Mouse (Mus musculus): ENCODE results near the gene Cavin4. TPM values are rescaled to one million over a fixed set of nuclear protein-coding genes. Genes with fewer than 3 reads are reported as not detected.

The Cavin4 gene
- total and polyA plus RNA-seq, 3 experiments, result 0.11 TPM; not detected in 2

DNA sequence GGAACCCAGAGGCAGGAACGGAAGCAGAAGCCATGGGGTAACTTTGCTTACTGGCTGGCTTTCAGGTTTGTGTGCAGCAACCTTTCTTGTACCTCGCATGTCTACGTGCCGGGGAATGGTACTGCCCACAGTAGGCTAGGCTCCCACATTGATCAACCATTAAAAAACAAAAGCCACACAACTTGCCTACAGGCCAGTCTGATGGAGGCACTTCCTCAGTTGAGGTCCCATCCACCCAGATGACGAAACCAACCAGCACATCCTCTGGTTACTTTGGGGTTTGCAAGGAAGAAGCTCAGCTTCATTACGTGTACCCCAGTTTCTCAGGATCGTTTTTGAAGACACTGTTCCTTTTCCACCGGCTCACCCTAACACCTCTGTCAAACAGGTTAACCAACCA is 6.8 kb upstream of the Cavin4 start:
- no peak for ATAC-seq (ENCODE audit: extremely low read depth, insufficient number of reproducible peaks, low FRiP score, poor library complexity, severe bottlenecking)
- TF ChIP-seq GATA2 (IDR thresholded peaks at IDR 0.05; ENCODE audit: borderline replicate concordance, low read depth, low read length) (no peak), TAL1 (conservative IDR thresholded peaks at IDR 0.05; ENCODE audit: low read depth, low read length) (no peak), POLR2AphosphoS5 (IDR thresholded peaks at IDR 0.05; ENCODE audit: insufficient replicate concordance, low read depth, low read length) (no peak), CTCF (IDR thresholded peaks at IDR 0.05; ENCODE audit: low read depth, low read length) (no peak), GATA1 (IDR thresholded peaks at IDR 0.05; ENCODE audit: borderline replicate concordance, low read length) (no peak)
- Histone ChIP-seq H3K36me3 (replicated peaks) (no peaks in the 10 kb centered on the region), H3K27me3 (ENCODE audit: insufficient read depth, low read length) (no peaks in the 10 kb centered on the region), H3K4me3 (ENCODE audit: low read depth, low read length) (no peak overlapping the region), H3K4me1 (ENCODE audit: insufficient read depth, low read depth, low read length) (no peaks in the 10 kb centered on the region), H3K9me3 (replicated peaks) (peaks cover 38% of the 10 kb centered on the region)
- DNase-seq (ENCODE audit: low spot score), result no peak

DNA sequence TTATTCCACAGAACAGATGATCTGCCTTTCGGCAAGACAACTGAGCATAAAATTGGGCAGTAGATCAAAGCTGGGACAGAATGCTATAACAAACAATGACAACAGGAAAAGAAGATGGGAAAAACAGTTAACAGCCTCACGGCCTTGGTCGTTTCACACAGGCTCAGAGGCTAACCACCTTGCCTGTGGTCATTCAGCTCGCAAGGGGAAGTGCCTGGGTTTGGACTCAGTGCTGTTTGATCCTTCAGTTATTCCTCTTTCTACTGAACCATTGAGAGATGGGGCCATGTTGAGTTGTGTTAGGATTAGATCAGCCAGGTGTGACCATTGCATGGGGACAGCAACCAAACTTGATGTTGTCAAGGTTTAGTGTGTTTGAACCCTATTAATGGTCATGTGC is 3.2 kb upstream of the Cavin4 start:
- Histone ChIP-seq H3K36me3 (replicated peaks) (no peaks in the 10 kb centered on the region), H3K27me3 (ENCODE audit: insufficient read depth, low read length) (no peaks in the 10 kb centered on the region), H3K4me3 (ENCODE audit: low read depth, low read length) (no peak overlapping the region), H3K4me1 (ENCODE audit: insufficient read depth, low read depth, low read length) (no peaks in the 10 kb centered on the region), H3K9me3 (replicated peaks) (peaks cover 34% of the 10 kb centered on the region)
- DNase-seq (ENCODE audit: low spot score), result no peak
- no peak for ATAC-seq (ENCODE audit: extremely low read depth, insufficient number of reproducible peaks, low FRiP score, poor library complexity, severe bottlenecking)
- TF ChIP-seq GATA2 (IDR thresholded peaks at IDR 0.05; ENCODE audit: borderline replicate concordance, low read depth, low read length) (no peak), POLR2AphosphoS5 (IDR thresholded peaks at IDR 0.05; ENCODE audit: insufficient replicate concordance, low read depth, low read length) (no peak)

DNA sequence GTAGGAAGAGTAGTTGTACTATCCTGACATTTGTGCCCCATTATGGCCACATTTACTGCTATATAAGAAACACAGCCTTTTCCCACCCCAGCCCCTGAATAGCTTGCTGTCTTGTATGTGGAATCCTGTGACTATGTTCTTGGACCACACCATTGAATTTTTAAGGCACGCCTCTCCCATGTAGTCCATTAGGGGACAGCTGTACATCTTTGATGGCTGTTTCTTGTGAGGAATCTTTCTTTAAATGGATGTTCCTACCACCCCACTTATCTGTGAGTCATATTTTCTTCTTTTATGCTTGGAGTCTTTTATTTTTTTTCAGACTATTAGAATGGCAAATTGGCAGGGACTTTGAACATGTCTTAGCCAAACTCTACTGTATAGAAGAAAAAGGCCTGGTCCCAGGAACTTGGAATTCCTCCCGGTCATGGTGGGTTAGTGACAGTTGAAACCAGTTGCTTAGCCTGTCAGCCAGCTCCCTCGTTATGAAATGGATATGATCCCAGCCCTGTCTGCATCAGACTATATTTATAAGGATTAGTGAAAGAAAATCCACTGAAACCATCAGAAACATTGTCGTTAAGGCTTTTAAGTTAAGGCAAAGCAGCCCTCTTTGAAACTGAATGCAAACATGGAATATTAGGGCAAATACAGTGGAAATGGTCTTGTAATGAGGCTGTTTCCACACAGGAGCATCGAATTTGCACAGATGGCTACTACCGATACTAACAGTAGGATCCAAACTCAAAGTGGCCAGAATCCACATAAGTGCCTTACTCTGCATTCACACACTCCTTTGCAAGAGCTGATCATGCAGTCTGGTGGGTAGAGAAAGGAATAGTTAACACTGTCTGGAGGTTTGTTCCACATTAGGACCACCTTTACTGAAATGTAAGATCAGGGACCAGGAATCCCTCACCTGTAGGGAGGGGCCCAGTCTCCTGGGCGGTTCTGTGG is 2.4 kb upstream of the Cavin4 start:
- Histone ChIP-seq H3K36me3 (replicated peaks) (no peaks in the 10 kb centered on the region), H3K9me3 (replicated peaks) (peaks cover 33% of the 10 kb centered on the region), H3K4me1 (ENCODE audit: insufficient read depth, low read depth, low read length) (no peaks in the 10 kb centered on the region), H3K27me3 (ENCODE audit: insufficient read depth, low read length) (no peaks in the 10 kb centered on the region), H3K4me3 (ENCODE audit: low read depth, low read length) (no peak overlapping the region)
- no peak for ATAC-seq (ENCODE audit: extremely low read depth, insufficient number of reproducible peaks, low FRiP score, poor library complexity, severe bottlenecking)
- no peak for DNase-seq (ENCODE audit: low spot score)
- TF ChIP-seq CTCF (IDR thresholded peaks at IDR 0.05; ENCODE audit: low read depth, low read length) (no peak), GATA1 (IDR thresholded peaks at IDR 0.05; ENCODE audit: borderline replicate concordance, low read length) (no peak), POLR2AphosphoS5 (IDR thresholded peaks at IDR 0.05; ENCODE audit: insufficient replicate concordance, low read depth, low read length) (no peak), GATA2 (IDR thresholded peaks at IDR 0.05; ENCODE audit: borderline replicate concordance, low read depth, low read length) (no peak), TAL1 (conservative IDR thresholded peaks at IDR 0.05; ENCODE audit: low read depth, low read length) (no peak)

DNA sequence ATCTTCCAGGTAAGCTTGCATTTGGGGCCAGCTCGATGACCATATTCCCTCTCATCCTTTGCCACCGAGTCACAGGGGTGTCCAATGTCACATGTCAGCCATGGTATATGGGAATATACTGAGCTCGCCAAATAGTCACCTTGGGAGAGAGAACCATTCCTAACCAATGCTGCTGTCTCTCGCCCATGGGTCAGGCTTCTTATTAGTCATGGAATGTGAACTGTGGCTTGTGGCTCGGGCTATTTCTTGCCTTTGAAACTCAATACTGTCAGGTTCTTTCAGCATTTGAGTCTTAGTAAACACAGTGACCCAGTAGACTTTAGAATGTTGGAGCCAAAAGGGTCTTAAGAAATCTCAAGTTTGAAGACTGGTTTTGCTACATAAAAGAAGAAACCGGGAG is 707 bp downstream of the Cavin4 start:
- no peak for DNase-seq (ENCODE audit: low spot score)
- Histone ChIP-seq H3K36me3 (replicated peaks) (no peaks in the 10 kb centered on the region), H3K4me3 (ENCODE audit: low read depth, low read length) (no peak overlapping the region), H3K4me1 (ENCODE audit: insufficient read depth, low read depth, low read length) (no peaks in the 10 kb centered on the region), H3K27me3 (ENCODE audit: insufficient read depth, low read length) (no peaks in the 10 kb centered on the region), H3K9me3 (replicated peaks) (peaks cover 25% of the 10 kb centered on the region)
- ATAC-seq (ENCODE audit: extremely low read depth, insufficient number of reproducible peaks, low FRiP score, poor library complexity, severe bottlenecking), result no peak
- TF ChIP-seq GATA1 (IDR thresholded peaks at IDR 0.05; ENCODE audit: borderline replicate concordance, low read length) (no peak), CTCF (IDR thresholded peaks at IDR 0.05; ENCODE audit: low read depth, low read length) (no peak), GATA2 (IDR thresholded peaks at IDR 0.05; ENCODE audit: borderline replicate concordance, low read depth, low read length) (no peak), TAL1 (conservative IDR thresholded peaks at IDR 0.05; ENCODE audit: low read depth, low read length) (no peak), POLR2AphosphoS5 (IDR thresholded peaks at IDR 0.05; ENCODE audit: insufficient replicate concordance, low read depth, low read length) (no peak)

DNA sequence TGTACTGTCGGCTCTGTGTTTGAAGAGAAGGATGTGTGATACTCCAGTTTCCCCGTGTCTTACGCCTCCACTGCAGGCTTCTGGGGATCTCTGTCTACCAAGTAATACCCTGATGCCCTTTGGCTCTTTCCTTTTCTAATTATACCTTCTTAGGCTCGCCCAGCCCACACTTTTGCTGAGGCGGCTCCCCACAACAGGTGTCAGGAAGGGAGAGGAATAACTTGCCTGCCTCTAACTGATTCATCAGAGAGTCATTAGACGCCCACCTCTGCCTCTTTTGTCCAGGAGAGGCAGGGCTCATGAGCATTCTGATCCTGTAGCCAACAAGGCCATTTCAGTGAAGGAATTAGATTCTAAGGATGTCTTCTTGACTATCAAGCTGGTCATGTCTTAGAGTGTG is 4.0 kb downstream of the Cavin4 start:
- DNase-seq (ENCODE audit: low spot score) (no peak), ATAC-seq (ENCODE audit: extremely low read depth, insufficient number of reproducible peaks, low FRiP score, poor library complexity, severe bottlenecking) (no peak)
- no peak overlapping the region for H3K4me3 ChIP-seq (ENCODE audit: low read depth, low read length)
- no peaks in the 10 kb centered on the region for H3K36me3 ChIP-seq (replicated peaks)
- H3K4me1 ChIP-seq (ENCODE audit: insufficient read depth, low read depth, low read length), result no peaks in the 10 kb centered on the region
- H3K27me3 ChIP-seq (ENCODE audit: insufficient read depth, low read length), result no peaks in the 10 kb centered on the region
- TF ChIP-seq CTCF (IDR thresholded peaks at IDR 0.05; ENCODE audit: low read depth, low read length) (no peak), POLR2AphosphoS5 (IDR thresholded peaks at IDR 0.05; ENCODE audit: insufficient replicate concordance, low read depth, low read length) (no peak), GATA1 (IDR thresholded peaks at IDR 0.05; ENCODE audit: borderline replicate concordance, low read length) (no peak), TAL1 (conservative IDR thresholded peaks at IDR 0.05; ENCODE audit: low read depth, low read length) (no peak), GATA2 (IDR thresholded peaks at IDR 0.05; ENCODE audit: borderline replicate concordance, low read depth, low read length) (no peak)
- peaks cover 32% of the 10 kb centered on the region for H3K9me3 ChIP-seq (replicated peaks)

DNA sequence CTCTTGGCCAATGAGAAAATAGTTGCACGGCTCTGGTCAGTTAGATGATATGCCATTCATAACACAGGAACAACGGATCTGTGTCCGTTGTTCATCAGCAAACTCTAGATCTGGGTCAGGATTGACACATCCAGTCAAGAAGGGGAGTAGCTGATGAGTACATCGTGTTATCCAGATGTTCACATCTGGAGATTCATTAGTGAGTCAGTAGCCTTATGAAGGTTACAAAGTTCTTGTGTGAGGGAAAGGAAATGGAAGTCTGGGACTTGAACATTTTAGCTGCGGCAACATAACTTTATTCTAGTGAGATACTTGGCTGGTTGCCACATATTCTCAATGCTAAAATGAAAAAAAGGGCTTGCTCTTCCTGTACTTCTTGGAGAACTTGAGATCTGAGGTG is 9.6 kb downstream of the Cavin4 start:
- Histone ChIP-seq H3K27me3 (ENCODE audit: insufficient read depth, low read length) (no peaks in the 10 kb centered on the region), H3K4me3 (ENCODE audit: low read depth, low read length) (no peak overlapping the region), H3K9me3 (replicated peaks) (peaks cover 51% of the 10 kb centered on the region), H3K4me1 (ENCODE audit: insufficient read depth, low read depth, low read length) (no peaks in the 10 kb centered on the region), H3K36me3 (replicated peaks) (no peaks in the 10 kb centered on the region)
- ATAC-seq (ENCODE audit: extremely low read depth, insufficient number of reproducible peaks, low FRiP score, poor library complexity, severe bottlenecking) (no peak), DNase-seq (ENCODE audit: low spot score) (no peak)
- TF ChIP-seq GATA1 (IDR thresholded peaks at IDR 0.05; ENCODE audit: borderline replicate concordance, low read length) (no peak), CTCF (IDR thresholded peaks at IDR 0.05; ENCODE audit: low read depth, low read length) (no peak), POLR2AphosphoS5 (IDR thresholded peaks at IDR 0.05; ENCODE audit: insufficient replicate concordance, low read depth, low read length) (no peak), GATA2 (IDR thresholded peaks at IDR 0.05; ENCODE audit: borderline replicate concordance, low read depth, low read length) (no peak), TAL1 (conservative IDR thresholded peaks at IDR 0.05; ENCODE audit: low read depth, low read length) (no peak)

Data from G1E (cell line).